Mouse (Mus musculus) left cerebral cortex, postnatal 10 days (tissue): ENCODE data around the gene Map4k3. TPM values are rescaled to one million over a fixed set of nuclear protein-coding genes. Genes with fewer than 3 reads are reported as not detected.
"Not testable (repeated sequence)": the region's sequence is repeated elsewhere in the genome, so short reads cannot be mapped to it uniquely, and the experiment has no call there.

ENCODE experiments used
- DNase-seq, 2 experiments: peaks; one replicate each; pipeline ENCODE4 v3.0.0; 2021 to 2022; ENCODE audit warnings: low spot score in 2 of 2, mixed read lengths in 1 of 2; ENCODE audit errors: extremely low spot score in 1 of 2
- intact Hi-C: fragments of 180-260 bp; cut with DNase I; formaldehyde crosslinking; loops from one replicate; pipeline ENCODE4 v1.15.1; 2025
- total RNA-seq, 2 experiments: library from RNA; stranded (reverse); gene quantifications; 2 replicates each; pipeline ENCODE4 v1.2.3; 2021

The Map4k3 gene
- total RNA-seq, 2 experiments from 2014 or later, result 56.1 to 57.6 TPM

DNA sequence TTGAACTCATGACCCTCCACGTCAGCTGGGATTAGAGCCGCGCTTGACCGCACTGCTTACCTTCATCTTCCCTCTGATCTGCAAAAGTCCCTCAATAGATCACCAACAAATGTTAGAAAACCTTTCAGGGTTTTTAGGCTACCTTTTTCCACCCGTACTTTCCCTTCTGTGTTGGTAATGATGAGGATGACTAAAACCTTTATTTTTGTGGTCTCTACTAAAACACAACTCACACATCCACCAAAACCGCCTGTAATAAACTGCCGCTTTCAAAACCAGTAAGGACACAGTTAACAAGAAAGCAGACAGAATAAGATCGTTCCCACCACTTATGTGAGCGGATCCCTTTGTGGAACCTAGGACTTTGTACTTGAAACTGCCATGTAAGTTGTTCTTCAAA, 149.2 kb downstream of the Map4k3 start:
- DNase-seq, result no peak
- intact Hi-C loops, result no loop called here

DNA sequence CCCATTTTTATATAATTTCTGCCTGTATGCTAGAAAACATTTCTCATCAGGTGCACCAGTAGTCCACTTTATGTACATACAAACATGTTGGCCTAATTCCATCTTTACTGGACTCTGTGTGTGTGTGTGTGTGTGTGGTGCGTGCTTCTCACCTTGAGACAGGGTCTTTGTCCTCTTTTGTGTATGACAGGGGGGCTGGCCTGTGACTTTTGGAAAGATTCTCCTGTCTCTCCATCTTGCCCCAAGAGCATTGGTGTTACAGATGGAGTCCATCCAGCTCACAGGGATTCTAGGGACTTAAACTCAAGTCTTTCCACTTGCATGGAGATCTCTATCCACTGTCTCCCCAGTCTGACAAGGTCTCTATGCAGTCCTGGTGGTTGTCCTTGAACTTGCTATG, 150.2 kb downstream of the Map4k3 start:
- intact Hi-C loops, result no loop called here
- DNase-seq, result no peak

DNA sequence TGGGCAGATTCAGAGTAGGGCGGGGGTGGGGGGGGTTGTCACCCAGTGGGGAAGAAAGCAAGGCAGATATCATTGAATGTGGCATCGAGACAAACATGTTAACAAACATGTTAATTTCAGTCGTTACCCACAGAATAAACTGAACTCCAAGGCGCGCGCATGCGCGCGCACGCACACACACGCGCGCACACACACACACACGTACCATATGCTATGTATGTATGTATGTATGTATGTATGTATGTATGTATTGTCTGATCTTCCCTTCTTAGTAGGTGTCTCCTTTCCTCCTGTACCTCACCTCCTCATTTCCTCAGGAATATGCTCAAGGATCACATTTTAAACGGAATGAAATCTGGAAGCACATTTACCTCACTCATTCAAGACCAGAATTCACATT, 150.6 kb downstream of the Map4k3 start, which contains the start of gene Cdkl4:
Gene Cdkl4, minus strand, starts transcription at position 175 of the 400 bp plus-strand sequence.
- intact Hi-C loops, result no loop called here
- no peak for DNase-seq

DNA sequence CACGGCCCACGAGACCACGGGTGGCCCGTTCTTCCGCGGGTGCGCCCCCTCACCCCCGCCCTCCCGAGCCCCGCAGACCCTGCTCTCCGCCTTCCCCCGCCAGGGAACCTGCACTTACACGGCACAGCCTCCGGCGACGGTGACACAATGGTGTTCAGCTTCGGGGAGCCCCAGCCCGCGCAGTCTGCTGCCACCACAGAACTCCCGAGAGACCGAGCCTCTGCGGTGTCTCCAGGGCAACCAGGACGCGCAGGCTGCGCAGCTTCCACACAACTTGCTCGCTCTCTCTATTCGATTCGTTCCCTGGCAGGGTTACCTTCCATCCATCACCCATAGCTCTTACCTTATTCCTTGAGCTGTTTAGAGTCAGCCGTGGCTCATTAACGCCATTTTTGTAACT, 151.1 kb downstream of the Map4k3 start:
- DNase-seq, result peak; percentile 70 to 81
- intact Hi-C loops, result no loop called here

DNA sequence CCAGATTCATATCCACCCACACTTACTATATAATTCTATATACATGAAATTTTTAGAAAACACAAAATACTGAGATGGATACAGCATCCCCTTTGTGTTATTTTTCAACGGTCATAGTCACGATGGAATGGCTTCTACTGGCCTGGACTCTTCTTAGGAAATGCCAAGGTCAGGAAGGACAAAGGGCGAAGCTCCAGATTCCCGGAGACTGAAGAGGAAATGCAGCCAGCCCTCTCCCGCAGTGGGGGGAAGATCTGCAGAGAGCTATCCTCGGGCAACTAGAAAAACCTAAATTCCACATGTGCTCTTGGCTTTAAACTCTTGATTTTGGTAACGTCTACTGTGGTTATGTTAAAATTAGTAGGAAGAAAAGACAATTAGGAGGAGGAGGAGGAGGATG, 153.3 kb downstream of the Map4k3 start:
- intact Hi-C loops, result no loop called here
- no peak for DNase-seq

DNA sequence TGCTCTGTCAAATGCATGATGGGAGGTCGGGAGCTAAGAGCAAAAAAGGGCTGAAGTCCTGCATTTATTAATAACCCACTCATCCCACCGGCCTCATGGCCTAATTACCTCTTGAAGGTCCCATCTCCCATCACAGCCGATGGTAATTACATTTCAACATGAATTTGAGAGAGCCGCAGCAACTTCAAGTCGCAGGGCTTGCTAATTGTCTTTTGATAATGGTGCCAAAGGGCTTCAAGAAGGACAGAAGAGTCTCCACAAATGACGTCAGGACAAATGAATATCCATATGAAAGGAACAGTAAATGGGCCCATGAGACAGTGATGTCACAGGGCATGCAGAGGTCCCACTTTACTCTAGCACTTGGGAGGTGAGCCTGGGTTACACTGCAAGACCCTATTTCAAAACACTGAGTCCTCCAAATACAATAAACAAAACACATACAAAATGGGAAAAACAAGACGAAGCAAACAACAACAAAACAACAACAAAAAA, 153.8 kb downstream of the Map4k3 start:
- intact Hi-C loops, result no loop called here

DNA sequence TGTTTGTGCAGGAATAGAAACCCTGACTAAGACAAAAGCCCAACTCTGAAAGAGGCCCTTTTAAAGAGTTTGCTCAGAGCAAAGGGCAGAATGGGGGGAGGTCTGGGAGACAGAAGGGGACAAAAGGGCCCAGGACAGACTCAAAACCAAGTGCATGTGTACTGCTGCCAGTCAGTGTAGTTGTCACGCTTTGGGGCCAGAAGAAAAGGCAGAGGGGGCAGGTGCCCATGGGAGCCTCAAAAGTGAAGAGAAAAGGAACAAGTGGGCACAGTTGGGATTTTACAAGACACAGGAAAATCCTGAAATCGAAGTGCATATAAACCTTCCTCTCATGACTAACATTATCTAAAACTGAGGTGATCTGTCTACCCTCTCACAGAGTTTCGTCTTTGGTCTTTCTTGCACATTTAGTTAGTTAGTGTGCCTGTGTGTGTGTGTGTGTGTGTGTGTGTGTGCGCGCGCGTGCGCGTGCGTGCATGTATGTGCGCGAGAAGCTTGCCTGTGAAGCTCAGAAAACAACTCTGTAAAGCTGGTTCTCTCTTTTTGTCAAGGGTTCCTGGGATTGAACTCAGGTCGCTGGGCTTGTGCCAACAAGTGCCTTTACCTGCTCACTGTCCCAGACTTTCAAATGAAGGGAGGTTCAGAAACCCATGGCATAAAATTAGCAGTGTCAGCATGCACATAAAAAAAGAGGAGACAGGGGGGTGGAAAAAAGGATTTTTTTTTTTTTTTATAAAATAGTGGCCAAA, 155.9 kb downstream of the Map4k3 start:
- DNase-seq, result no peak
- intact Hi-C loops, result no loop called here

More for the DNA sequence above, 153.8 kb downstream of the Map4k3 start:
- no peak for DNase-seq

DNA sequence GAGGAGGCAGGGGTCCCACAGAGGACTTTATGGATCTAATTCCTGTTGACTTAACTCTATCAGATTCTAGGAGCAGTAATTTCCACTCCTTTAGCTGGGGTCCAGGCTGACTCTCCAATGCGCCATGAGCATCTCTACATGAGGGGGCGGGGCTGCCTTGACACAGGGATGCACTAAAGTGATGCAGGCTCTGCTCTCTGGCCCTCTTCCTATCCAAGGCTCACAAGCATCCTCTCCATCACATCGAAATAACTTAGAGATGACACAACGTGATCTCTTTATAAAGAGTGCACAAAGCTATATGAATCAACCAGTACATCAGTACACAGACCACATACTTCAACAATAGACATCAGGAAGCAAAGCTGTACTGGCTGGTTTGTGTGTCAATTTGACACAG, 156.8 kb downstream of the Map4k3 start:
- intact Hi-C loops, result no loop called here
- DNase-seq, result no peak

DNA sequence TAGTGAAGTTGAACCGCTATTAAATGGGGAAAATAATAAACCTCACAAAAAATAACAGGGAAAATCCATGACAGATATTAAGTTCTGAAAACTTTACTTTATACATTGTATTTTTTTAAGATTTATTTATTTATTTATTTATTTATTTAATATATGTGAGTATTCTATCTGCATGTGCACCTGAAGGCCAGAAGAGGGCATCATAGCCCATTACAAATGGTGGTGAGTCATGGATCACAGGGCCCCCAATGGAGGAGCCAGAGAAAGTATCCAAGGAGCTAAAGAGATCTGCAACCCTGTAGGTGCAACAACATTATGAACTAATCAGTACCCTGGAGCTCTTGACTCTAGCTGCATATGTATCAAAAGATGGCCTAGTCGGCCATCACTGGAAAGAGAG, 158.6 kb downstream of the Map4k3 start:
- DNase-seq, intact Hi-C loops: not testable (repeated sequence)

DNA sequence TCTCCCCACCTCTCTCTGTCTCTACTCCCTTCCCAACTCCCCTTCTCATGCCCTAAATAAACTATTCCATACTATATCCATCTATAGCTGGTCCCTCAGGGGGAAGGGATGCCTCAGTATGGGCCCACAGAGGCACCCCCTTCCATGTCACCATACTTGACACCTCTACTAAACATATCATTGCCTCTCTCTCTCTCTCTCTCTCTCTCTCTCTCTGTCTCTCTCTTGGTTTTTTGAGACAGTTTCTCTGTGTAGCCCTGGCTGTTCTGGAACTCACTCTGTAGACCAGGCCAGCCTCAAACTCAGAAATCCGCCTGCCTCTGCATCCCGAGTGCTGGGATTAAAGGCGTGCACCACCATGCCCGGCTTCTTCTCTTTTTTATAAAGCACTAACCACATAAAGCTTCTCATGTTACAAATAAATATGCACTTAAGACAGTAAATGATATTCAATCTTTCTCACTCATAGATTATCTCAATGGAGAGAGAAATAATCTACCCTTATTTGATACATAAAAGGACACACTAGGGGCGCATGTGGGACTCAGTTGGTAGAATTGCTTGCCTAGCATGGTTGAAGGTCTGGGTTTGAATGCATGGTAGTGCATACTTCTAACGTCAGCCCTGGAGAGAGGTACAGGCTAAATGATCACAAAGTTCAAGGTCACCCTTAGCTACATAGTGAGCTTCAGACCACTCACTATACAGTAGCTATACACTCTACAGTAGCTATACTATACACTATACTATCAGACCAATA, 159.3 kb downstream of the Map4k3 start:
- intact Hi-C loops, result no loop called here
- no peak for DNase-seq

DNA sequence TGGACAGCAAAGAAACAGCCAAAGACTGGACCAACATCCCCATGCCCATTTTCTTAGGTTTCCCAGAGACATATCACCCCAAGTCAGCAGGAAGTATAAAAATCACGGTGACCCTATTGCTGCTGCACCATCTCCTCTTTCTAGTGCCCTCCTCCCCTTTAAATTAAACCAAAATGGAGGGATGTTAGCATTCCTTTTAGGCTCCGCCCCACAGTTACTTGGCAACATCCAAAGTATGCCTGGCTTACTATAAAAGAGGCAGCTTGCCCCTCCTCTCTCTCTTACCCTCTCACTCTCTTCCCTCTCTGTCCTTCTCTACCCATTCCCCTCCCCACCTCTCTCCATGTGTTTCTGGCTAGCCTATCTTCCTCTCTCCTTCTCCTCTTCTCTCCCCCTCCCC, 159.8 kb downstream of the Map4k3 start:
- intact Hi-C loops, result no loop called here
- no peak for DNase-seq

DNA sequence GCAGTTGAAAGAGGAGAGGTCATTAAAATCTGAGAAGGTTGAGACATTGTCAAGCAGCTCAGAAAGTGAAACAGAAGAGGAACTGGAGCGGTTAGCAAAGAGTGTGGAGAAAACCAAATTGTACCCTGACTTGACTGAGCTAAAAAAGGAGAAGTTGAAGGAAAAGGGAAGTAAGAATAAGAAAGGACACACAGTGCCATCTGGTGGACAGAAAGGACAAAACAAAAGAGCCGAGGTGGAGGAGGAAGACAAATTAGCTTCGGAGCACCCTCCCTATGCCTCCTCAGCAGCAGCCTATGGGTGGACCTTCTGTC, 163.7 kb downstream of the Map4k3 start:
- intact Hi-C loops, result loop anchor here (5.0 kb wide), 1 partner anchor 272 kb away; the partner anchor contains the start of genes Dhx57 and Morn2
- DNase-seq, result peak in 1 of 2 experiments; percentile 31

DNA sequence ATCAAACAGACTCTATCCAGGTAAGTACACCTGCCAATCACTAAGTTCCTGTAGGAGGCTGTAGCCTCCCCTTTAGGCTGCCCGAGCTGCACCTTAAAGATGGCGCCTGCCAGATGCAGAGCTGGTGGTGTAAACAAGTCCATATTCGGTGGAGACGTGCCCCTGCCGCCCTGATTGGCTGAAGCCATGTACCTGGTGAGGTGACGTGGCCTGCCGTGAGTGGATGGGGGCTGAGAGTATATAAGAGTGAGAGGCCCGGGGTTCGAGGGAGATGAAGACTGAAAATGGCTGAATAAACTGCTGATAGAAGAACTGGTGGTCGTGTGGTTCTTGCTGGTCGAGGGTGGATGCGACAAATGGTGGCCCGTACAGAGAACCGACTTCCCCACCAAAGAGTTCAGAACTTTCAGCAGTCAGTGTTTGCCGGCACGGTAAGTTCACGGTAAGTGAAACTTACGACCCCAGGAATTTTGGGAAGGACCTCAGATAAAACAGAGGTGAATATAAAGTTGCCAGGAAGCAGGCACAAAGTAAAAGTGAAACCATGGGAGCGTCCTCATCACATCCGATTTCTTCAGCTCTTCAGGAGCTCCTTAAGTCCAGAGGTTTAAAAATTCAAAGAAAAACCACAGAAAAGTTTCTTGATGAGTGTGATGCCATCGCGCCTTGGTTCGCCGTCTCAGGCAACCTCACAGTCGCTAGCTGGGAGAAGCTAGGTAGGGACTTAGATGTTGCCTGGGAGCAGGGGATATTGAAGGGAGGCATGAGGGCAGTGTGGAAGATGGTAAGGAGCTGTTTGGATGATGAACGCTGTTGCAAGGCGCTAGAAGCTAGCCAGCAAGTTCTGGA, 164.3 kb downstream of the Map4k3 start:
- DNase-seq, result peak in 1 of 2 experiments; percentile 49
- intact Hi-C loops, result loop anchor here (5.0 kb wide), 1 partner anchor 272 kb away; the partner anchor contains the start of genes Dhx57 and Morn2

DNA sequence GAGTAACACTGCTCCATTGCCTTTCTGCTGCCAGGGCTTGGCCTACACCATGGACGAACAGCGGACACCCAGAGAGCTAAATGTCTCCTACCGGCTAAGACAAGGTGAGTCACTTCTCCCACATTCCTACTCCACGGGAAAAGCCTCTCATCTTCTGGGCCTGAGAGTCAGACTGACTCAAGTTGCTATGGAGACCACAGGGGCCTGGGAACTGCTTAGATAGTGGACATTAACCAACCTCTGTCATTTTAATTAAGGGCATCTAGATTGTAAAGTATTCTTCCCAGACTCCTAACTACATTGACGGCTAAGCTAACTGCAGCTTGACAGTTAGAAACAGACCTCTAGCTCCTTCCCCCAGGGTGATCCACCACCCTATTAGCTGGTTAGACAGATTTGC, 165.5 kb downstream of the Map4k3 start:
- DNase-seq, result no peak
- intact Hi-C loops, result loop anchor here (5.0 kb wide), 1 partner anchor 270 kb away; the partner anchor contains the start of genes Dhx57 and Morn2

DNA sequence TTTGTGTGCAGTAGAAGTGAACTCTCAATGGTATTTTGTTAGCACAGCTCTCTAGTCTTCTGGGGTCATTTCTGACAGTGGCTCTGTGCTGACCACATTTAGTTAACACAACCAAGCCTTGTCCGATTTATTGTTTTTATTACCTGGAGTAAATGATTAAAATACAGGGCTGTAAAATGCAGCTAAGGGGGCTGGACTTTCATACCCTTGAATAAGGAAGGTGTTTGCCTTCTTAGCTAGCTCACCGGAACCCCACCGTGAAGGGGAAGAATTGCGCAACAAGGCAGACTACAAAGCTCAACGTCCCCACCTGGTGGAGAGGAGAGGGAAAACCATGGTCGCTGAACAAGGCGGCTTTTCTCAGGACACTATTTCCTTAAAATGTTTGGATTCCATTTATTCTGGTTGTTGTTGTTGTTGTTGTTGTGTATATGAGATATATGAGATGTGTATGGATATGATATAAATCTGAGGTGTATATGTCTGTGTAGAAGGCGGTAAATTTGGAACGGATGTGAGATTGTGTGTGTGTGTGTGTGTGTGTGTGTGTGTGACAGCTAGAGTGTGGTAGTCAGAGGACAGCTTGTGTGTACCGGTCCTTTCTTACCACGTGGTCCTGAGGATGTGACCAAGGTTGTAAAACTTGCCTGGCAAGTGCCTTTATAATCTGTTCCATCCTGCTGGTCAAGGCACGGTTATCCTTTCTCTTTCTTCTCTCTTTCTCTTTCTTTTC, 167.4 kb downstream of the Map4k3 start:
- peak; percentile 68 to 84 for DNase-seq
- intact Hi-C loops, result loop anchor here (2.0 to 5.0 kb wide), 2 partner anchors 106 to 269 kb away; partner anchors contain the start of genes Dhx57 and Morn2

DNA sequence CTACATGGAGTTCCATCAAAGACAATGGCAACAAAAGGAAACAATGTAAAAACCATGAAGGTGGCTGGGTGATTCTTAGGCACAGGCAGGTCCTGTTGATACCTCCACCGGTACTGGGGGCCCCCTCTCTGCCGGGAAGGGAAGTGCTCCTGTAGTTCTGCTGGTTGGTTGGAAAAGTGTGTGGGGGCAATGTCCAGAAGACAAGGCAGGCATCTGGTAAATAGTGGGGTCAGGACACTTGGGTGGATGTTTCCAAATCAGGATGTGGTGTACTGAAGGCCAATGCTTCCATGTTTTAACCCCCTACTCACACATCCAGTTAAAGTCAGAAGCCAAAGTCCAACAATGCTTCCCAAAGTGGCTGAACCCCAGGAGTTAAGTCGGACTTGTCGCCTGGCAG, 168.5 kb downstream of the Map4k3 start:
- intact Hi-C loops, result loop anchor here (2.0 to 5.0 kb wide), 2 partner anchors 105 to 267 kb away; partner anchors contain the start of genes Dhx57 and Morn2
- DNase-seq, result no peak

DNA sequence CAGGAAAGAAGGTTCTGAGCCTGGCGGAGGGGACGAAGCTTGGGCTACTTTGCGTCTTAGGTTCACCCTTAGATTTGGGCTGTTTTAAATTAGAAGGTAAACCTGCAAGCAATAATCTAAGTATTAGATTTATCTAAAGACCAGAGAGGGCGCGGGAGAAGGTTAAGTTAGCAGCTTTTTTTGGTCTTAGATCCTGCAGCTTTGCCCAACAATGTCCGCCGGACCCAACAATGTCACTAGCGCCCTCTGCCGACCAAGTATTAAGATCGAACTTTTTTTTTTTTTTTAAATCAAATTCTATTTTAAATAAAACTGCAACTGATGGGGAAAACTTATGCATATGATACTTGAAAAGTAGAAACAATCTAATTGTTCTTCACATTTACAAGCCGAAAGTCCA, 169.2 kb downstream of the Map4k3 start:
- DNase-seq, result peak in 1 of 2 experiments; percentile 62
- intact Hi-C loops, result no loop called here

DNA sequence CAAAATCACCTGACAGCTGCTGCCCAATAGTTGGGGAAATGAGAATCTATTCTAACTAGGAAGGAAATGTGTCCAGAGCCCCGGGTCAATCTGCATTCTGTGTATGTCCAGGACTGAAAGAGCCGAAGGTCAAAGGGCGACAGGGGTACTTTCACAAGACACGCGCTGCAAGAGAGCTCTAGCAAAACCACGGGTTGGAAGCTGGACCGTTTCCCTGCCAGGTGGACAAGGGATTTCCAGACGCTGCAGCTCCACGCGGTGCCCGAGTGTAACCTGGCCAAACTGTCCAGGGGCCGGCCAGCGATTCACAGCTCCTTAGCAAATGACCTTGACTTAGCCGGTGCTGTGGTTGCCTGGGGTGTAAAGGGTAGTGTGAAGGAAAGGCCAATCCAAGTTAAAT, 169.7 kb downstream of the Map4k3 start:
- DNase-seq, result no peak
- intact Hi-C loops, result no loop called here
